Mouse (Mus musculus): Measurements from ENCODE around the gene Ppfibp1.

Ppfibp1 gene

DNA sequence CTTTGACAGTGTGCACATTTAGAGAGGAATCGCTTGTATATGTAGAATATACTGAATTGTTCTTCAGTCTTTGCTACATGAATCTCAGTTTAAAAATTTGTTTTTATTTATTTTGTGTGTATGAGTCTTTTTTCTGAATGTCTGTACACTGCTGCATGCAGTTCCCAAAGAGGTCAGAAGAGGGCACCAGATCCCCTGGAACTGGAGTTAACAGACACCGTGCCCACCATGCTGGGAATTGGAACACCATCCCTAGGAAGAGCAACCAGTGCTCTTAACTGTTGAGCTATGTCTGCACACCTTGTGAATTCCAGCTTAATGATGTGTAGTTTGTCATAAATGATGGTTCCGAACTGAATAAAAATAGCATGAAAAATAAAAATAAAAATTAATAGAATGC lies 119.9 kb downstream of the Ppfibp1 start:
- peak; percentile 71 to 75 for DNase-seq

DNA sequence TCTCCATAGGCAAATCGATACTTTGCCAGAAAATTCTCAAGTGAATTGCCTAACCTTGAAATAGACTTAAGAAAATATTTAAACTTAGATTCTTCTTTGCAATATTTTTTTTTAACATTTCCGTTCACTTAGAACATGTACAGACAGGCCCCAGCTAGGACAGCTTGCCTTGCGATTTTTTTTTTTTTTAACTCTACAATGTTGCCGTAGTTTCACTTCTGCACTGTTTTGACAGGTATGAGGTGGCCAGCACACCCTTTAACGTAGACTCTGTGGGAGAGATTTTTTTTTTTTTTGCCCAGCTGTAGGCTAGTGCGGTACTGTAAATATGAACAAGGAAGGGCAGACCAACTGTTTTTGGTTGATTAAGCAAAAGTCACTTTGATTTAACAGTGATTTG lies 122.1 kb downstream of the Ppfibp1 start:
- no peak for DNase-seq

- DNase-seq = no peak
Observed at GRCm38 (mm10) chr6:147010811-147011520, 122.7 kb downstream of the Ppfibp1 start.

DNA sequence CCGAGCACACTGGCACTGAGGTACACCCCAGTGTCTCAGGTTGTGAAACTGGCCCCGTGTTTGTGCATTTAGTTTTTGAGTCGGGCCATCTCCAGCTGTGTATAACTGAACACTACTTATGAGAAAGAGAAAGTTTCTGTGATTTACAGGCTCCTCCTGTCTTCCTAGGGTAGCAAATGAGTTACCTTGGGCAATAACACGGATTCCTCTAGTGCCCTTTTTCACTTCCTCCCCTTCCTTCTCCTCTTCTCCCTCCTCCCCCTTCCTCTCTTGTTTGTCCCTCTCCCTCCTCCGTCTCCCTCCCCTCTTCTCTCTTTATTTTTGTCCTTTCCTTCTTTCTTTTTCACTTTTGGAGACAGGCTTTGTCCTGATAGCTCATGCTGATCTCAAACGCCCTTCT lies 123.3 kb downstream of the Ppfibp1 start:
- DNase-seq = no peak

GRCm38 (mm10) chr6:147011977-147012376 lies 123.7 kb downstream of the Ppfibp1 start:
- DNase-seq = no peak

DNA sequence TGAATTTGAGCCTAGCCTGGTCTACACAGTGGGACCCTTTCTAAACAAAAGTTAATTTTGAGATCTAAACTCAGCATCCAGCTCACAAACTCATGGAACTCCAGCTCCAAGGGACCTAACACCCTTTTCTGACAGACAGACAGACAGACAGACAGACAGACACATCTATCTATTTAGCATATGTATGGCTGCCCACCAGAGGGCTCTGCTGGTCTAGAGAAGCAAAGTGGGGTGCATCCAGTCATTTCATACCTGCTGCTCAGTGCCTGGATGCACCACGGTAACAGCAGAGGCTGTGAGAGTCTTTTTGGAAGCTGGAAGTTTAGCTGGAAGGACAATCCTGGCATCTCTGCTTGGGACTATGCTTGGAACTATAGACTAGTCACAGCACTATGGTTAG lies 125.3 kb downstream of the Ppfibp1 start:
- no peak for DNase-seq

DNA sequence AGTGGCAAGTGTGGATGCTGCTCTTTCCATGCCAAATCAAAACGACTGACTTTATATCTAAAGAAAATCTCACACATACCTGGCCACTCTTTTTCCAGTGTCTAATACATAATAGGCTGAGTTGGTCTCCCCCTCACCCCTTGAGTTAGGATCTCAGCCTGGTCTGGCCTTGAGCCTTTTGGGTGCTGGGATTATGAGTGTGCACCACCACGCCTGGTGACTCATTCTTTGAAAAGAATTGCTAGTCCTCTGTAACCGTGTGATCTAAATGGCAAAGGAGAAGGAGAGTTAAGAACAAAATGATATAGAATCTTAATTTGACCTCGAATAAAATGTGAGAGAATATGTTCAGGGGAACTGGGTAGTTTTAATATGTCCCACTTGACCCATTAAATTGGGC lies 129.6 kb downstream of the Ppfibp1 start:
- no peak for DNase-seq

DNA sequence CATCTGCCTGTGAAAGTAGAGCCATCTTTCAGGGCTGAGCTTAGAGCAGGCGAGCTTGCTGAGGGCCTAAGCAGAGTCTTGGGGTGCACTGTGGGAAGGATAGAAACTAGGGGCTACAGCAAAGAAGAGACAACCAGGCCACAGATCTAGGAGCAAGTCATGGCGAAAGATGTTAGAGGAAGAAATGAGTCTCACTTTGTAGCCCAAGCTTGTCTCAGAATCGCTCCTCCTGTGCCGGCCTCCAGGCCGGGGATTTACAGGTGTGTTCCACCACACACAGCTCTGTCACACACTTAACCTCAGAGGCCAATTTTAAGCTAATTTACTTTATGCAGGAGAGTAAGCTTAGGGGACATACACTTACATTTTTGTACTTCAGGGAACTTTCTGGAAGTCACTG lies 130.1 kb downstream of the Ppfibp1 start:
- DNase-seq = no peak

DNA sequence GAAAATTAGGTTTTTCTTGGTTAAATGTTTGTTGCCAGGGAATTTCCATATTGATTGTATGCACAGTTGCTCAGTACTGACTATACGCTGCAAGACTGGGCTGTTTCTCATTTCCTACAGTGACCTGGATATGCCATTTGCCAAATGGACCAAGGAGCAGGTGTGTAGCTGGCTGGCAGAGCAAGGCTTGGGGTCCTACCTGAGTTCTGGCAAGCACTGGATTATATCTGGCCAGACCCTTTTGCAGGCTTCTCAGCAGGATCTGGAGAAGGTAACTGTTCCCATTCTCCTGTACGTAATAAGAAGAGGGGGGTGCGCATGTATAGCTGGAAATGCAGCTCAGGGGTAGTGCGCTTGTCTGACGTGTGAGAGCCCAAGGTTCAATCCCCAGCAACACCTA lies 132.9 kb downstream of the Ppfibp1 start:
- no peak for DNase-seq

- DNase-seq = no peak
Observed at GRCm38 (mm10) chr6:147022375-147023132, 134.3 kb downstream of the Ppfibp1 start.

DNA sequence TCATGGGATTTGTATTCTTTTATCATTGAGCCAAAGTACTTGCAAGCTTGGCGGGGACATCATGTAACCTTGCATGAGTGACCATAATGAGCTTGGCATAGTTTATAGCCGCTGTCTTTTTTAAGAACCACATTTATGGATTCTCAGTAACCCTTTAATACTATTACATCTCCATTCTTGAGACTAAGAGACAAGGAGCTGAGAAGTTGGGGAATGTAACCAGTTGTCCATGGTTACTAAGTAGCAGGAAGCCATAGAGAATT lies 134.8 kb downstream of the Ppfibp1 start:
- no peak for DNase-seq

DNA sequence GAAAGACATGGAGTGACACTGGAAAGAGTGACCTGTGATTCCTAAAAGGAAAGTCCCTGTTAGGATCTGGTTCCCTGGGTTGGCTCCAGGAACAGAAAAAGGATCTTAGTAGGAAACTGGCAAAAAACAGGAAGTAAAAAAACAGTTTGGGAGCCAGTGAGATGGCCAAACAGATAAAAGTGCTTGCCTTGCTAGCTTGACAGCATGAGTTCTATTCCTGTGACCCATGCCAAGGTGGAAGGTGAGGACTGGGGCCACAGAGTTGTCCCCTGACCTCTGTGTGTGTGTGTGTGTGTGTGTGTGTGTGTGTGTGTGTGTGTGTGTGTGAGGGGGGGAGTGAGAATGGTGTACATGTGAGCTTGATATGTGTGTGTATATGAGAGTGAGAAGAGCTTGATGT lies 135.3 kb downstream of the Ppfibp1 start:
- DNase-seq = no peak

GRCm38 (mm10) chr6:147024761-147025160 lies 136.5 kb downstream of the Ppfibp1 start:
- DNase-seq = no peak

- no peak for DNase-seq
Observed at GRCm38 (mm10) chr6:147028396-147028795, 140.1 kb downstream of the Ppfibp1 start.

- DNase-seq = no peak
Observed at GRCm38 (mm10) chr6:147029591-147029990, 141.3 kb downstream of the Ppfibp1 start.

- DNase-seq = no peak
Observed at GRCm38 (mm10) chr6:147030096-147030885, 142.0 kb downstream of the Ppfibp1 start.

GRCm38 (mm10) chr6:147032303-147032925 lies 144.1 kb downstream of the Ppfibp1 start, which contains the start of gene Rep15:
Rep15 (plus strand) TSS chr6:147032584.
- no peak for DNase-seq

- DNase-seq = peak; percentile 88
Observed at GRCm38 (mm10) chr6:147042291-147043290, 154.3 kb downstream of the Ppfibp1 start, which contains the start of gene Mrps35. Mrps35 (plus strand) TSS chr6:147042764.

GRCm38 (mm10) chr6:147043633-147044032 lies 155.3 kb downstream of the Ppfibp1 start:
- DNase-seq = no peak

GRCm38 (mm10) chr6:147049239-147049805 lies 161.0 kb downstream of the Ppfibp1 start:
- no peak for DNase-seq

DNA sequence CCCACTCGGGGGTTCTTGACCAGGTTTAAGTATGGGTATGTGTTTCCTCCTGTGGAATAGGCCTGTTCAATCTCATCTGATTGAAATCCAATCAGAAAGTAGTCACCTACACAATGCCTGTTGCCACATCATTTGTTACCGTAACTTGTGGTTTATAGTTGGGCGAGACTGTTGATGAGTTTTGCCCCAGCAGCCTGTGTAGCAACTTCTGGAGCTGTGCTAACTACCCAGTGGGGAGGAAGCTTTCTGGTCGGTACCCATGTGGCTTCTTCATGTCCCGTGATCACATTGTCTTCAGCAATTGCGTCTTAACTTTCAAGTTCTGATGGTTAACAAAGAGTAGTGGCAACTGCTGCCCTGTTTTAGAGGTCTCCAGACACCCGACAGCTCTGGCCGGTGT lies 163.4 kb downstream of the Ppfibp1 start:
- DNase-seq = no peak

GRCm38 (mm10) chr6:147052440-147052839 lies 164.2 kb downstream of the Ppfibp1 start:
- no peak for DNase-seq
